Mouse (Mus musculus) duodenum, adult 2 months (tissue): Measurements from ENCODE around the gene OR5BS1P. TPM values are rescaled to one million over a fixed set of nuclear protein-coding genes. Genes with fewer than 3 reads are reported as not detected.

Experiments
- polyA plus RNA-seq: library from polyadenylated mRNA; depleted of rRNA; stranded (reverse); fragments of >200 nt; gene quantifications from 2 replicates; pipeline ENCODE4 v1.2.3, GENCODE M21; 2012; ENCODE audit warnings: low replicate concordance; rRNA removed

The OR5BS1P gene
- not detected in 2 replicates for polyA plus RNA-seq

DNA sequence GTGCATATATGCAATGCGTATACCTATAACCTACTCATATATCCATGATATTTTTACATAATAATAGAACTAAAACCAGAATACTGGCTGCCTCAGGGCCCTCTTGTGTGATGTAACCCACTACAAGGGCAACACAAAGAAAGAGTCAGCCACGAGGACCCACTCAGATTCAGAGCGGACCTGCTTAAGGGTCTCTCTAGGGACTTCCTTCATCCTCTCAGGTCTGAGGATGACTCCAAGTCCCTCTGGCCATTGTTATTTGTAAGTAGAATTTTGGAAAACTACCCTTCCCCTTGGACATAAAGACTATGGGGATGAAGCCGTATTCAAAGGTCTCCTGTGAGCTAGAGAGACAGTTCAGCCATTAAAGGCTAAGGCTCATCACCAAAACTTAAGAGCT, at the start of gene OR5BS1P:
Gene OR5BS1P, plus strand, starts transcription at position 301 of the 400 bp plus-strand sequence.

GRCm38 (mm10) chr15:98430925-98431324, 38.8 kb upstream of the OR5BS1P start, which contains the start of gene Olfr282:
TSS of gene Olfr282 (plus strand) at chr15:98431225.

GRCm38 (mm10) chr15:98452288-98452687, 17.4 kb upstream of the OR5BS1P start, which contains the start of gene Olfr281:
TSS of gene Olfr281 (plus strand) at chr15:98452588.

DNA sequence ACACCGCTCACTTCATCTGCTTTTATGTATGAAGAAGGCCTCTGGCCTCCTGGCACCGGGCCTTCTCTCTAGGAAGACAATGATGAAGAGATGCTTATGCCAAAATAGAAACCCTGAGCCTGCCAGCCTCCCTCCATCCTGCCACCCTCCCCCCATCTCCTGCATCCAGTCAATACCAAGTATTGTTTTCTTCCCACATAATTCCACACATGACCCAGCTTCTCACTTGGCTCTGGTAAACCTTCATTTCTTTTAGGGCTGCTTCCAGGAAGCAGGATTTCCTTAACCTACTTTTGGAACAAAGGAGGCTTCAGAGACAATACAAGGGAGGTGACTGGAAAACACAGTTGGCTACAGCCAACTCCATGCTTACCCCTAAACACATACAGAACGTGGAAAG, 13.0 kb downstream of the OR5BS1P start, which contains the start of gene Lalba:
Gene Lalba, minus strand, starts transcription at position 21 of the 400 bp plus-strand sequence.

DNA sequence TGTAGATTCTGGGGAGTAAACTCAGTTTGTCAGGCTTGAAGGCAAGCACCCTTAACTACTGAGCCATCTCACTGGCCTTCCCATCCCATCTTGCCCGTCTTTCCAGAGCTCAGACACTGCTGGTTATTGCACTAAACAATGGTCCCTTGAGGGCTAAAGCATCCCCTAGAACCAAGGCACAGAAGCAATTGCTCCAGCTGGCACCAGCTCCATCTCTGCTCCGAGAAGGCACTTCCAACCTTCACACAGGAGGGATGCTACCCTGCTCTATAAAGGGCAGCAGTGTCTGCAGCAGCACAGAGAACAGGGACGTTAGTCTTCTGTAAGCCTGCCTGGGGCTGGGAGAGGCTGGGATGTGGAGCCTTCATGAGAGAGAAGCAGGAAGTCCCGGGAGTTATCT, 22.4 kb downstream of the OR5BS1P start, which contains the start of gene Olfr279:
Gene Olfr279, plus strand, starts transcription at position 301 of the 400 bp plus-strand sequence.

Other genes starting within 250 kb of the OR5BS1P start
- not detected in 2 replicates for gene Gm44579, start 248.9 kb upstream of the OR5BS1P start, polyA plus RNA-seq
- 0.63 and 1.1 TPM in 2 replicates for gene Olfr287, start 248.8 kb upstream of the OR5BS1P start, polyA plus RNA-seq
- 0.02 TPM in 2 replicates for gene Olfr286, start 235.4 kb upstream of the OR5BS1P start, polyA plus RNA-seq
- not detected in 2 replicates for gene H1fnt, start 212.6 kb upstream of the OR5BS1P start, polyA plus RNA-seq
- 0.13 and 0.36 TPM in 2 replicates for gene Zfp641, start 173.7 kb upstream of the OR5BS1P start, polyA plus RNA-seq
- gene Olfr285, start 152.5 kb upstream of the OR5BS1P start, polyA plus RNA-seq = not detected in 2 replicates
- gene Olfr284, start 128.9 kb upstream of the OR5BS1P start, polyA plus RNA-seq = not detected in 2 replicates
- not detected in 2 replicates for gene Olfr283, start 89.0 kb upstream of the OR5BS1P start, polyA plus RNA-seq
- not detected in 2 replicates for gene Olfr282, start 38.7 kb upstream of the OR5BS1P start, polyA plus RNA-seq
- gene Olfr281, start 17.3 kb upstream of the OR5BS1P start, polyA plus RNA-seq = not detected in 2 replicates
- not detected in 2 replicates for gene Lalba, start 12.8 kb downstream of the OR5BS1P start, polyA plus RNA-seq
- gene Olfr279, start 22.5 kb downstream of the OR5BS1P start, polyA plus RNA-seq = not detected in 2 replicates
- gene Kansl2, start 64.4 kb downstream of the OR5BS1P start, polyA plus RNA-seq = 14.6 and 20.2 TPM in 2 replicates
- 1.7 and 2.3 TPM in 2 replicates for gene Ccnt1, start 101.0 kb downstream of the OR5BS1P start, polyA plus RNA-seq
- gene 4930415O20Rik, start 101.1 kb downstream of the OR5BS1P start, polyA plus RNA-seq = 0.96 TPM in 1 of 2 replicates, not detected in the other
- gene Adcy6, start 140.2 kb downstream of the OR5BS1P start, polyA plus RNA-seq = 46.5 and 77.2 TPM in 2 replicates
- gene Cacnb3, start 160.9 kb downstream of the OR5BS1P start, polyA plus RNA-seq = 22.9 and 29.1 TPM in 2 replicates
- gene Ddx23, start 193.0 kb downstream of the OR5BS1P start, polyA plus RNA-seq = 18.0 and 23.8 TPM in 2 replicates
- 0.88 and 1.3 TPM in 2 replicates for gene Rnd1, start 207.6 kb downstream of the OR5BS1P start, polyA plus RNA-seq
- 0.07 and 0.12 TPM in 2 replicates for gene Ccdc65, start 238.3 kb downstream of the OR5BS1P start, polyA plus RNA-seq